Mouse (Mus musculus) 3T3-L1 (cell line): ENCODE data around the gene Gstp2.
"Not testable (repeated sequence)": the region's sequence is repeated elsewhere in the genome, so short reads cannot be mapped to it uniquely, and the experiment has no call there.

Experiments
- DNase-seq: peaks from one replicate; pipeline ENCODE4 v3.0.0-alpha.2; 2015; ENCODE audit warnings: low read depth, low spot score

Gstp2 gene

DNA sequence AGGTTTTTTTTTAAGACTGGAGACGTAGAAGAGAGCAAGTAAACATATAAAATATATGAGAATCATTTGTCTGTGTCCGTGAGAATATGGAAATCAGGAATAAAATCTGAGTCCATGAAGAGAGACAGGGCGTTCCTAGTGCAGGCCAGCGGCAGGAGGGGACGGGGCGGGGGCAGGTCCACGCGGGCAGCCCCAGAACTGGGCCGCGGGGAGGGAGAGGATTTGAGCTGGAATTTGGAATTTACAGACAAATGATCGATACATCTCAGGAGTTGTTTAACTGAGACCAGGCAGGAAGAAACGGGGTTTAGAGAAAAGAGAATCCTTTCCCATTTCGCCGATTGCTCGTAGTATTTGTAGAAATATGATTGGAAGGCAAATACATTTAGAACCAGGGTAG is 24.5 kb upstream of the Gstp2 start:
- DNase-seq: no peak

- DNase-seq: no peak
Observed at GRCm38 (mm10) chr19:4068717-4069410, 23.0 kb upstream of the Gstp2 start.

GRCm38 (mm10) chr19:4068242-4068641 is 22.4 kb upstream of the Gstp2 start:
- DNase-seq: not testable (repeated sequence)

- DNase-seq: no peak
Observed at GRCm38 (mm10) chr19:4066877-4067276, 21.1 kb upstream of the Gstp2 start.

DNA sequence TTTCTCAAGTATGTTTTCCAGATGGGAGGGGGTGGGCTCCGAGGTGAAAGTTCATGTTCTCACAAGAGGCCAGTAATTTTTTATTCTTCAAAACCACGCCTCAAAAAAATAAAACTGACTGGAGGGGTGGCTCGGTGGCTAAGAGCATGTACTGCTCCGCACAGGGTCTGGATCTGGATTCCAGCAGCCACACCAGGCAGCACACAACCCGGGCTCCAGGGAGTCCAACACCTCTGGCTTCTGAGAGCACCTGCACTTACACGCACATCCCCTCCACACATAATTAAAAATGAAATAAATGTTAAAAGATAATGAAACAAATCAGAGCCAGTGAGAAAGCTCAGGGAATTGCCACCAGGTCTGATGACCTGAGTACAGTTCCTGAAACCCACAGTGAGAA is 20.5 kb upstream of the Gstp2 start:
- DNase-seq: no peak

- not testable (repeated sequence) for DNase-seq
Observed at GRCm38 (mm10) chr19:4064501-4064900, 18.7 kb upstream of the Gstp2 start.

DNA sequence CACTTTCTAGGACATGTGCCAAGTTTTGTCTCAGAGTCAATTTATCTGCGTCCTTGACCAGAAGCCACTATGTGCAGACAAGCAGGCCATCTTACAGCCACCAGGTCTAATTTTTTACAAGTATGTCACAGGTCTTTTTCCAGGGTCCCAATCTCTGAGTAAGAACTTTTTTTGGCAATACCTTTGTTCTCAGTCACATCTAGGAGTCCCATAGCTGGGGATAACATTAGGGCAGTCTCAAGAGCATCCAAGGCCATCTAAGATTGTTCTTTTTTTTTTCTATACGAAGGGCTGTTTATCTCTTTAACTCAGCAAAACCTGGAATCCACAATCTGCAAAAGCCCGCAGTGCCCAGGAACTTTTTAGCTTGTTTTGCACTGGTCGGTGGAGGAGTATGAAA is 17.5 kb upstream of the Gstp2 start:
- DNase-seq: not testable (repeated sequence)

DNA sequence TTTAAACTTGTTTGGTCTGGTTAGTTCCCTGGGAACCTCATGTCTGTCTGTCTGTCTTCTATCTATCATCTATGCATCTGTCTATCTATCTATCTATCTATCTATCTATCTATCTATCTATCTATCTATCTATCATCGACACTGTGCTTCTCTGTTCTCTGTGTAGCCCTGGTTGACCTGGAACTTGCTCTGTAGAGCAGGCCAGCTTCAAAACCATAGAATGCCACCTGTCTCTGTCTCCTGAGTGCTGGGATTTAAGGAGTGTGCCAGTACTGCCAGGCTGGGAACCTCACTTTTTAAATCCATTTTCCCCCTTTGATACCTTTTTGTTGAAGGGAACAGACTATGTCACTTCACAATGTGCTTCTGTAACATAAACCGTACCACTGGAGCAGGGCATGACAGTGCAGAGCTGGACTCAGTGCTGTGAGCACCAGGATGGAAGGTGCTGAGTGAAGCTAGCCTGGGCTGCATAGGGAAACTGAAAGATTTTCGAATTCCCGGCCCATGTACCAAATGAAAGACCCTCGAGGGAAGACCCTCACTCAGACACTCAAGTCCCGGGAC is 15.2 kb upstream of the Gstp2 start:
- DNase-seq: no peak

DNA sequence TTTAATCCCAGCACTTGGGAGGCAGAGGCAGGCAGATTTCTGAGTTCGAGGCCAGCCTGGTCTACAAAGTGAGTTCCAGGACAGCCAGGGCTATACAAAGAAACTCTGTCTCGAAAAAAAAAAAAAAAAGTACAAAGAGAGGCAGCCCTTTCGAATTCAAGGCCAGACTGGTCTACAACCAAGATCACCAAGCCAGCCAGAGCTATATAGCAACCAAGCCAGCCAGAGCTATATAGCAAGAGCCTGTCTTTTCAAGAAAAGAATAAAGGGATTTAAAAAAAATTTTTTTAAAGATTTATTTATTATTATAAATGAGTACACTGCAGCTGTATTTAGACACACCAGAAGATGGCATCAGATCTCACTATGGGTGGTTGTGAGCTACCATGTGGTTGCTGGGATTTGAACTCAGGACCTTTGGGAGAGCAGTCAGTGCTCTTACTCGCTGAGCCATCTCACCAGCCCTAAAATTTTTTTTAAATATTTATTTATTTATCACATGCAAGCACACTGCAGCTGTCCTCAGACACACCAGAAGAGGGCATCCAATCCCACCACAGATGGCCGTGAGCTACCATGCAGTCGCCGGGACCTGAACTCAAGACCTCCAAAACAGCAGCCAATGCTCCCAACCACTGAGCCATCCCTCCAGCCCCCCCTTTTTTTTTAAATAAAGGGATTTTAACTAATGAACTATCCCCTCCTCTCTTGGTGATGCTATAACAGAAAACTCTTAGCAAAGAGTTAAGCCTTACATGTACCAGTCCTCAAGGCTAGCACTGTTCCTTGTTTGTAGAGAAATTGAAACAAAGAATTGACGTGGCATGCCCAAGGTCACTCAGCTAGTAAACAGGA is 14.4 kb upstream of the Gstp2 start:
- DNase-seq: not testable (repeated sequence)

- DNase-seq: no peak
Observed at GRCm38 (mm10) chr19:4059069-4059740, 13.4 kb upstream of the Gstp2 start, which contains the start of gene Gstp3. Gene Gstp3, minus strand, starts transcription at chr19:4059569.

DNA sequence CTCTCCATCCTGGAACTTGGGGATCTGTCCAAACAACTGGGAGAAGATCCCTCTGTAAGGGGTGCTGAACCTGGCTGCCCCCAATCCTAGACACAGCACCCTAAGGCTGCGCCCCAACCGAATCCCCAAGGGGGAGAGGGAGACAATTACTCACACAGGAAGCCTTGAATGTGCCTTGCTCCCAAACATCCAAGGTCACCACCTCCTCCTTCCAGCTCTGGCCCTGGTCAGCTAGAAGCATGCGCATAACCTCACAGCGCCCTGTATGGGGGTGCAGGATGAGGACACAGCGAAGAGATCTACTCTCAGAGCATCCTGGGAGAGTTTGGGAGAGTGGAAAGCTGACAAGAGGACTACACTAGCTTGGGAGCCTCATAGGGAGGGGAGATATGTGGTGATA is 12.8 kb upstream of the Gstp2 start:
- DNase-seq: no peak

DNA sequence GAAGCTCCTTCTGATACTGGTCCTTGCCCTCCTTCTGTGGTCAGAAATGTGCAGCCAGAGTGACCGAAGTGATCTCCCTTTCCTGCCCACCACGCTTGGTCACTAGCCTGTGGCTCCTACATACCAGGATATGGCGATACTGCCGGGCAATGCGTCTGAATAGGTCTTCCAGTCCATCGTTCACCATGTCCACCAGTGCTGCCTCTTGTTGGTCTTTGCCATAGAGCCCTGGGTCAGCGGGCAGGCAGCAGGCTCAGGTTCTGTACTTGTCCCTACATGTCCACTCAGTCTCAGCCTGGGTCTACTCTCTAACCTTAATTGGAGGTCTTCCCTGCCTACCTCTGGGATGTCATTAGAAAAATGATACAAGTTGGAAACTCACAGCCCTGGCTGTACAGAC is 12.1 kb upstream of the Gstp2 start:
- DNase-seq: no peak

DNA sequence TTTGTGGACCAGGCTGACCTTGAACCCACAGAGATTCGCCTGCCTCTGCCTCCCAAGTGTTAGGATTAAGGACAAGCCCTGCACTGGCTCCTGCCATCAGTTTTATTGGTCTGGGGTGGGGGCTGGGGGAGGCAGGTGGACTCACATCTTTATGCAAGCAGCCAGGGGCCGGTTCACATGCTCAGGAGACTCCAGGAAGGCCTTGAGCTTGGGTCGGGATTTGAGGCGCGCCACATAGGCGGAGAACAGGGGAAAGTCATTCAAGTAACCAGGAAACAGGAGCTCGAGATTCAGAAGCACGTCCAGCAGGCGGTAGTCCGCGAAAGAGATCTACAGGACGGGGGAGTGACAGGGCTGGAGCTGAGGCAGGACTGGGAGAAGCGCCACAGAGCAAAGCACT is 11.6 kb upstream of the Gstp2 start:
- DNase-seq: no peak

DNA sequence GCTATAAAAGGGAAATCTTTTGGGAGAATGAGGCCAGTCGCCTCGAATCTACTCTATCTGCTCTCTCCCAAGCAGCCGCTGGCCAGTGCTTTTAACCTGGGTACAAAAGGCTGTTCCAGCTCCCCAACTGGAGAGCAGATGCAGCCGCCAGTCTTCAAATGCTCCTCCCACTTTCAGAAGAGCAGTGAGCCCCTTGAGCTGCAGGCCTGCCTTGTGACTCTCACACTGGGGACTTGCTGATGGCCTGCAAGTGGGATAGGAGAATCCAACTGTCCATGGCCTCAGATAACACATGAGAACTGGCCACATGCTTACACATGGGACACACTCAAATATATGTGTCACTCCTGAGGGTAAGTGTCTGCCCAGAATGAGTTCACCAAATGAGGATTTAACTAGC is 10.9 kb upstream of the Gstp2 start:
- DNase-seq: no peak

GRCm38 (mm10) chr19:4055947-4056693 is 10.3 kb upstream of the Gstp2 start:
- DNase-seq: no peak

DNA sequence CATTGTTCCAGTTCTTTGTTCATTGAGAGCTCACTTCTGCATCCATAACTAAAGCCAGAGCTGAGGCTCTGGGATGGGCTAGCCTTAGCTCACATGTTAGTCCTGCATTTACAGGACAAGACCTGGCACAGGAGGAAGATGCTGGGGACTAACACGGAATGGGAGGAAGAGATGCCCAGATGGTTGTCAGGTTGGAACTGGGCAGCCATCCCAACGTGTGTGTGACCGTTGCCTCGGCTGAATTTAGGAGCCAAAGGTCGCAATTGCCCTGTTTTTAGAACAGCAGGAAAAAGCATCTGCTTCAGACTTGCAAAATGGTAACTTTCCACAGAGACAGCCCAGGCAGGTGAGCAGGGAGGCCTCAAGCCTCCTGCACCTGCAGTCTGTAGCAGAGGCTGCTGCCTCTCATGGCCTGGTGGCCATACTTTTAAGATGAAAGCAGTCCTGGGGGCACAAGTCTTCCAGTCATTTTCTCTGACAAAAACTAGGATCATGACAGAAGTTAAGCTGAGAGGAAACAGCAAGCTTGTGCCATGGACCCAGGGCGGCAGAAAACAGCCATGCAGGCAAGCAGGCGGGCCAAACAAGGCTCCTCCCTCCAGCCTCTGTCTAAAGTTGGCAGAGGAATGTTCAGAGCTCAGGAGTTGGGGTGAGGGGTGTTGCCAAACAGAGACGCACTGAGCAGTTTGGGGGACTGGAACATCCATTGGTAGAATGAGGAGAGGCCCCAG is 9.6 kb upstream of the Gstp2 start:
- DNase-seq: no peak

DNA sequence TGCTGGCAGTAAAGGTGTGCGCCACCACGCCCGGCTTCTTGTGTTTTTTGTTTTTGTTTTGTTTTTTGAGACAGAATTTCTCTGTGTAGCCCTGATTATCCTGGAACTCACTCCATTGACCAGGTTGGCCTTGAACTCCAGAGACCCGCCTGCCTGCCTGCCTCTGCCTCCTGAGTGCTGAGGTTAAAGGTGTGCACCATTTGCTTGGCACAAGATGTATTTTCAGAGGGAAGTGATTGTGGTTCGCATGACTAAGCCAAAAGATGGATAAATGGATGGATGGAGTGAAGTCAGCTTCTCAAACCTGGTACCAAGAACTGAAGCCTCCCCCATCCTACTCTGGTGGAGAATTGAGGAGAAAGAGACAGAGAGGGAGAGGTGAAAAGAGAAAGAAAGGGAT is 8.8 kb upstream of the Gstp2 start:
- no peak for DNase-seq

- DNase-seq: no peak
Observed at GRCm38 (mm10) chr19:4052516-4053030, 6.8 kb upstream of the Gstp2 start.

GRCm38 (mm10) chr19:4051741-4052515 is 6.1 kb upstream of the Gstp2 start:
- DNase-seq: peak; percentile 65

- DNase-seq: no peak
Observed at GRCm38 (mm10) chr19:4051016-4051415, 5.2 kb upstream of the Gstp2 start.
